Mouse (Mus musculus): ENCODE measurements at regions not wholly inside any gene's neighbourhood (a gene's known extent, or its start where the extent isn't known, plus 50 kb on each side); places are given as distances from the start of the nearest gene placed in this dataset.

DNA sequence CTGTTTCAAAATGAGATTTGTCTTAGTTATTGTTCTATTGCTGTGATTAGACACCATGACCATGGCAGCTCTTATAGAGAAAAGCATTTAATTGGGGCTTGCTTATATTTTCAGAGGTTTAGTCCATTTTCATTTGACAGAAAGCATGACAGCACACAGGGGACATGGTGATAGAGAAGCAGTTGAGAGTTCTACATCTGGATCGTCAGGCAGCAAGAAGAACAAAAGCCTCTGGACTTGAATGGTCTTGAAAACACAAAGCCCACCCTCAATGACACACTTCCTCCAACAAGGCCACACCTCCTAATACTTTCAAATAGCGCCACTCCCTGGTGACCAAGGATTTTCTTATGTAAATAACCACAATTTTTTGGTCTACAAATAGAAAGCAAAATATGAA is 1250.5 kb downstream of the Hace1 start:
- TF ChIP-seq HCFC1 (IDR thresholded peaks at IDR 0.05; ENCODE audit: low read depth, low read length) (no peak), MAX (IDR thresholded peaks at IDR 0.05; ENCODE audit: low read length) (no peak), TCF12 (IDR thresholded peaks at IDR 0.05; ENCODE audit: low read depth, low read length) (no peak), POLR2A (IDR thresholded peaks at IDR 0.05; ENCODE audit: low read depth, low read length) (no peak), ZMIZ1 (IDR thresholded peaks at IDR 0.05; ENCODE audit: low read depth, low read length) (no peak), ZNF384 (IDR thresholded peaks at IDR 0.05; ENCODE audit: low read depth, low read length) (no peak), CHD2 (IDR thresholded peaks at IDR 0.05; ENCODE audit: low read length) (no peak), JUND (conservative IDR thresholded peaks at IDR 0.05; ENCODE audit: low read depth, low read length) (no peak), GABPA (IDR thresholded peaks at IDR 0.05; ENCODE audit: insufficient replicate concordance, low read depth, low read length) (no peak), CTCF (conservative IDR thresholded peaks at IDR 0.05 in 1 of 2, IDR thresholded peaks at IDR 0.05 in 1 of 2; ENCODE audit: low read depth in 2 of 2, low read length in 2 of 2) (peak in 1 of 2 experiments; percentile 16; a peak in 1 of 4 replicates), EP300 (IDR thresholded peaks at IDR 0.05; ENCODE audit: low read length) (no peak), USF2 (conservative IDR thresholded peaks at IDR 0.05; ENCODE audit: low read depth, low read length) (no peak)

Data from CH12.LX (cell line).